Mouse (Mus musculus) liver, adult 2 months (tissue): Measurements from ENCODE around the gene Colq. TPM values are rescaled to one million over a fixed set of nuclear protein-coding genes. Genes with fewer than 3 reads are reported as not detected.

Experiments used
- DNase-seq: peaks from one replicate; pipeline ENCODE4 v3.0.0-alpha.2; 2011; ENCODE audit warnings: low read depth, low spot score; ENCODE audit errors: extremely low read depth
- H3K27ac ChIP-seq: fragments of 200-500 bp; replicated peaks from 2 replicates; pipeline ENCODE4 v1.5.1; 2012; ENCODE audit warnings: low read depth, mild to moderate bottlenecking, control low read depth, inconsistent platforms, low read length; ENCODE audit not compliant: insufficient read depth
- H3K27me3 ChIP-seq: fragments of 200-500 bp; 2 replicates; pipeline ENCODE4 v1.6.1; 2012; ENCODE audit warnings: mild to moderate bottlenecking, moderate library complexity, low read length, inconsistent platforms; ENCODE audit not compliant: control insufficient read depth, insufficient read depth
- H3K36me3 ChIP-seq: fragments of 200-500 bp; 2 replicates; pipeline ENCODE4 v1.6.1; 2012; ENCODE audit warnings: low read length, inconsistent platforms; ENCODE audit not compliant: control insufficient read depth, insufficient read depth
- H3K4me1 ChIP-seq: fragments of 200-500 bp; 2 replicates; pipeline ENCODE4 v1.6.1; 2011; ENCODE audit warnings: low read length; ENCODE audit not compliant: control insufficient read depth, insufficient read depth
- H3K4me3 ChIP-seq: fragments of 200-500 bp; 2 replicates; pipeline ENCODE4 v1.5.1; 2011; ENCODE audit warnings: low read depth, mild to moderate bottlenecking, control low read depth, low read length, moderate library complexity; ENCODE audit not compliant: insufficient read depth
- H3K79me2 ChIP-seq: fragments of 200-500 bp; 2 replicates; pipeline ENCODE4 v1.6.1; 2012; ENCODE audit warnings: inconsistent platforms, mild to moderate bottlenecking, low read length, moderate library complexity; ENCODE audit not compliant: control insufficient read depth, insufficient read depth
- H3K9ac ChIP-seq: fragments of 200-500 bp; 2 replicates; pipeline ENCODE4 v1.6.1; 2012; ENCODE audit warnings: low read depth, mild to moderate bottlenecking, control low read depth, inconsistent platforms, low read length
- CTCF ChIP-seq: fragments of 200-500 bp; IDR thresholded peaks from 2 replicates; pipeline ENCODE4 v1.5.1; 2011; ENCODE audit warnings: low read depth, low read length, control low read depth
- POLR2A ChIP-seq: fragments of 200-500 bp; IDR thresholded peaks from 2 replicates; pipeline ENCODE4 v1.6.1; 2011; ENCODE audit warnings: low read length, control low read depth; ENCODE audit not compliant: insufficient read depth; ENCODE audit errors: extremely low read depth
- WGBS: fragments of 180-500 bp; shearing (Covaris S2); methylation state at CpG from one replicate; pipeline ENCODE4 v1.1.7; 2018; 5-methylcytosine and 5-hydroxymethylcytosine counted together
- polyA plus RNA-seq: library from polyadenylated mRNA; depleted of rRNA; stranded (reverse); fragments of >200 nt; gene quantifications from 2 replicates; pipeline ENCODE4 v1.2.3, GENCODE M21; 2012
- total RNA-seq: library from RNA; depleted of rRNA; stranded (reverse); fragments of >200 nt; gene quantifications from 2 replicates; pipeline ENCODE4 v1.2.3, GENCODE M21; 2014

Gene Colq
- total and polyA plus RNA-seq, 2 experiments = under 0.01 to 0.06 TPM

GRCm38 (mm10) chr14:31564452-31565179 is 26.5 kb downstream of the Colq start:
- no peaks in the 10 kb centered on the region for H3K36me3 ChIP-seq
- 58% methylated on average over 6 of the region's 6 CpGs for WGBS
- no peak overlapping the region for H3K4me3 ChIP-seq
- DNase-seq = peak; percentile 3
- H3K9ac ChIP-seq = no peak overlapping the region
- H3K4me1 ChIP-seq = no peaks in the 10 kb centered on the region
- H3K27me3 ChIP-seq = no peaks in the 10 kb centered on the region
- H3K27ac ChIP-seq = no peak overlapping the region
- TF ChIP-seq CTCF (no peak), POLR2A (no peak)
- no peaks in the 10 kb centered on the region for H3K79me2 ChIP-seq

DNA sequence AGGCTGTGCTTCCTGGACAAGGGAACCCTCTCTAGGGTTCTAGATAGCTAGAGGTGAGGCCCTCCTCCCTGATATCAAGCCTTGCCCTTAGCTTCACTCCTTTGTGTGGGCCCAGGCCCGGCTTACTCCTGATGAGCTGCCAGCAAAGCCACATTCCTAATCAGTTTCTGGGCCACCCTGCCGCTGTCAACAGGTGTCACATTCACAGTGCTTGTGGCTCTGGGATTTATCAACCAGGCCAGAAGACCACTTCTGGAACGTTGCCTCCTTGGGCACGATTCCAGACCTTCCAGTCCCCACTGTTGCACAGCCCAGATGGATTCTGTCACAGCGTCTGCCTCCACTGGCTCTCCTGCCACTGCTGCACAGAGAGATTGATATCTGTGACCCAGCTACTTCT is 30.3 kb downstream of the Colq start:
- no peaks in the 10 kb centered on the region for H3K4me1 ChIP-seq
- H3K79me2 ChIP-seq = no peaks in the 10 kb centered on the region
- no peak overlapping the region for H3K9ac ChIP-seq
- no peak overlapping the region for H3K27ac ChIP-seq
- 60% methylated on average over 5 of the region's 5 CpGs for WGBS
- H3K36me3 ChIP-seq = no peaks in the 10 kb centered on the region
- TF ChIP-seq POLR2A (no peak), CTCF (no peak)
- no peak for DNase-seq
- no peak overlapping the region for H3K4me3 ChIP-seq
- H3K27me3 ChIP-seq = no peaks in the 10 kb centered on the region

DNA sequence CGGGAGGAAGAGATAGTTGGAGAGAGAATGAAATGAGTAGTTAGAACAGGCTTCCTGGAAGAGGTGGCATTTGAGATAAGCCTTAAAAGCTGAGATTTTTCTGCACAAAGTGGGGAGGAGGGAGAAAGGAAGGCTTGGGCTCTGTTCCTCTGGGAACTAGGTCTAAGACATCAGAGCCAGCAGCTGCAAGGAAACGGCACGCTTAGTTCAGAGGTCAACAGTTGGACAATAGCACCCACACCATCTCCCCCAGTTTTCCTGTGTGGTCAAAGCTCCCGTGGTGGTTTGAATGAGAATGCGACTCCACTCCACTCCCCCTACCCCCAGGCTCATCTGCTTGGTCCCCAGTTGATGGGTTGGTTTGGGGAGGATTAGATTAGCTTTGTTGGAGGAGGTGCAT is 31.9 kb downstream of the Colq start:
- WGBS = 67% methylated on average over 5 of the region's 5 CpGs
- H3K36me3 ChIP-seq = no peaks in the 10 kb centered on the region
- no peak overlapping the region for H3K9ac ChIP-seq
- H3K79me2 ChIP-seq = no peaks in the 10 kb centered on the region
- H3K4me1 ChIP-seq = no peaks in the 10 kb centered on the region
- no peak for DNase-seq
- no peak overlapping the region for H3K27ac ChIP-seq
- H3K4me3 ChIP-seq = no peak overlapping the region
- TF ChIP-seq POLR2A = no peak
- TF ChIP-seq CTCF = no peak
- H3K27me3 ChIP-seq = no peaks in the 10 kb centered on the region

GRCm38 (mm10) chr14:31557784-31558183 is 33.4 kb downstream of the Colq start:
- Histone ChIP-seq H3K27me3 (no peaks in the 10 kb centered on the region), H3K27ac (no peak overlapping the region), H3K36me3 (no peaks in the 10 kb centered on the region), H3K4me1 (no peaks in the 10 kb centered on the region), H3K9ac (no peak overlapping the region), H3K79me2 (no peaks in the 10 kb centered on the region), H3K4me3 (no peak overlapping the region)
- TF ChIP-seq CTCF (no peak), POLR2A (no peak)
- no peak for DNase-seq
- WGBS = 87% methylated on average over 9 of the region's 9 CpGs

- Histone ChIP-seq H3K36me3 (no peaks in the 10 kb centered on the region), H3K9ac (no peak overlapping the region), H3K27ac (no peak overlapping the region), H3K79me2 (no peaks in the 10 kb centered on the region), H3K4me1 (no peaks in the 10 kb centered on the region), H3K4me3 (no peak overlapping the region), H3K27me3 (no peaks in the 10 kb centered on the region)
- DNase-seq = no peak
- TF ChIP-seq POLR2A = no peak
- TF ChIP-seq CTCF = no peak
- WGBS = 90% methylated on average over 8 of the region's 8 CpGs
These were observed 33.9 kb downstream of the Colq start for GRCm38 (mm10) chr14:31557273-31557672.

DNA sequence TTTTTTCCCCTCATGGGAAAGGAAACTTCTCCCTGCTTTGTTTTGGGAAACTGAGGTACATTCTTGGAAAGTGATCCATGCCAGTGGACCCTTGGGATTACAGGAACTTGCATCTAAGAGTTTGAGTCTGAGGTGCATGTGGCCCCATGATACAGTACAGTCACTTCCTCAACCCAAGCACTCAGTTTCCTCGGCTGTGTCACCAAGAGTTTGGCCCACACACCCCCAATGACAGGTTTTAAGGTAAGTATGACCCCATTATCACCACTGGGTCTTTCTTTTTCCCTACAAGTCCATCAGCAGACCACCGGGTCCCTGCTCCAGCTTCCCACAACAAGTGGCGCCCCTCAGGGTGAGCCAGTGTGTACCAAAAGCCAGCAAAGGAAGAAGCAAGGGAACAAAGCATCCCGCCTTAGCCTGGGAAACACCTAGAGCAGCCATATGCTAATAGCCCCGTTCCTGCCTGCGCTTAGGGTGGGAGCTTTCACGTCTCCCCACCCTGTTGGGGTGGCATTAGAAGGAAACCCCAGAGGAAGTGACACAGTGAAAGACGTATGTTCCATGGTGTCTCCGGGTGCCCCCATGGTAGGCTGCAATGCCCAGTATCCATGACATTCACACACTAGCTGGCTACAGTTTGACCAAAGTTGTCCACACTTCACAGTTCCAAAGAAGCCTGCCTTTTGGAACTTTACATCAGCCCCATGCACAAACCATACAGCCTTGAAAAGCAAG is 34.5 kb downstream of the Colq start:
- no peak for DNase-seq
- TF ChIP-seq CTCF (no peak), POLR2A (no peak)
- H3K4me3 ChIP-seq = no peak overlapping the region
- no peaks in the 10 kb centered on the region for H3K79me2 ChIP-seq
- WGBS = 88% methylated on average over 9 of the region's 9 CpGs
- H3K9ac ChIP-seq = no peak overlapping the region
- no peak overlapping the region for H3K27ac ChIP-seq
- no peaks in the 10 kb centered on the region for H3K36me3 ChIP-seq
- no peaks in the 10 kb centered on the region for H3K4me1 ChIP-seq
- H3K27me3 ChIP-seq = no peaks in the 10 kb centered on the region
